Mouse (Mus musculus) bone marrow macrophage, adult 2 months (primary cell): Measurements from ENCODE around the gene Eif4e.

ENCODE experiments used
- CTCF ChIP-seq: IDR thresholded peaks from 2 replicates; pipeline ENCODE4 v1.5.1; 2012; ENCODE audit warnings: low read depth, mild to moderate bottlenecking, low read length, moderate library complexity
- POLR2A ChIP-seq: IDR thresholded peaks from 2 replicates; pipeline ENCODE4 v1.6.1; 2012; ENCODE audit warnings: mild to moderate bottlenecking, low read depth, low read length, borderline replicate concordance

DNA sequence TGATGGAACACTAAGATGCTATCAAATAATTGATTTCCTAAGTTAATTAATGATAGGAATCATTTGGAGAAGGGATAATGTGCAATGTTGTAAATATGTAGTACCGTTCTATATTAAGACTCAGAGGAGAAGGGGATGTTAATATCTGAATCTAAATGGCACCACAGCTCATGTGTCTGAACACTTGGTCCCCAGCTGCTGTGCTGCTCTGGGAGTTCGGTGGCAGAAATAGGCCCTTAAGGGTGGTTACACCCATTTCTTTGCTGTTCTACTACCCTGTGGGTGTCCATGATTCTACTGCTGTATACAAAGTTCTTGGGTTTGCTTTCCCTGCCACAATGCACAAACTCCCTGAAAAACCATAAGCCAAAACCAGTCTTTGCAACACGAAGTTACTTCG is 61.2 kb downstream of the Eif4e start:
- no peak for TF ChIP-seq CTCF
- no peak for TF ChIP-seq POLR2A
